Mouse (Mus musculus) gastrocnemius, postnatal 14 days (tissue): Measurements from ENCODE around the gene Tbck. TPM values are rescaled to one million over a fixed set of nuclear protein-coding genes. Genes with fewer than 3 reads are reported as not detected.

Experiments
- DNase-seq: peaks from one replicate; pipeline ENCODE4 v3.0.0; 2021; ENCODE audit warnings: mixed read lengths
- intact Hi-C: fragments of 180-260 bp; cut with DNase I; formaldehyde crosslinking; loops from one replicate; pipeline ENCODE4 v1.15.1; 2025; ENCODE audit warnings: low total_unique reads
- long read RNA-seq, 2 experiments: library from polyadenylated mRNA; stranded (forward); transcript quantifications; one replicate each; pipeline ENCODE4 v2.0.0; 2021
- total RNA-seq, 2 experiments: library from RNA; stranded (reverse); gene quantifications; 2 replicates each; pipeline ENCODE4 v1.2.3; 2021

Tbck gene
- total RNA-seq: 10 to 100 TPM in 1 of 2 experiments, 1 to 10 TPM in 1; 9.3 to 10.2 TPM
- long read RNA-seq, experiment 1, full-length matches to known transcripts: 1 of 3 reads
- long read RNA-seq, experiment 1, partial matches to known transcripts: 1 of 3 reads
- long read RNA-seq, experiment 1, other reads (novel, unspliced or antisense): 1 of 3 reads
- long read RNA-seq, experiment 2, full-length matches to known transcripts: 2 of 3 reads
- long read RNA-seq, experiment 2, partial matches to known transcripts: 0 of 3 reads
- long read RNA-seq, experiment 2, other reads (novel, unspliced or antisense): 1 of 3 reads

- DNase-seq: peak; percentile 93
- intact Hi-C loops: no loop called here
Measured at GRCm38 (mm10) chr3:132683447-132684230, at the start of gene Tbck. Gene Tbck (plus strand): TSS chr3:132684144.

GRCm38 (mm10) chr3:132637080-132637479 lies 46.9 kb upstream of the Tbck start:
- DNase-seq: no peak
- intact Hi-C loops: no loop called here

DNA sequence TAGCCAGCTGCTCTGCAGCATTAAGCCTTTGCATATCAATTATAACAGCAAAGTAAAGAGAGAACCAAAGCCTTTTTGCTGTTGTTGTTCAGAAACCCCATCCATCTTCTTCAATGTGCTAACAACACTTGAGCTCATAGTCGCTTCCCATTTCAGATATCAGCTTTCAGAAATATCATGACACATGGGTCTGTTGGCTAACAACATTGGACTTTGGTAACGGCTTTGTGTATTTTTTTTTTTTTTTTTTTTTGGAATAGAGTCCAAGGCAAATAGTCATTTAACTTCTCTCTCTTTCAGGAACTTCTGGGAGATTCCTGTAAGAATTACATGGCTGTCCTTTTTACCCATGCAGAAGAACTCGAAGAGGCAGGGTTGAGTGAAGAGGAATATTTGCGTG lies 39.9 kb upstream of the Tbck start:
- intact Hi-C loops: no loop called here
- no peak for DNase-seq

DNA sequence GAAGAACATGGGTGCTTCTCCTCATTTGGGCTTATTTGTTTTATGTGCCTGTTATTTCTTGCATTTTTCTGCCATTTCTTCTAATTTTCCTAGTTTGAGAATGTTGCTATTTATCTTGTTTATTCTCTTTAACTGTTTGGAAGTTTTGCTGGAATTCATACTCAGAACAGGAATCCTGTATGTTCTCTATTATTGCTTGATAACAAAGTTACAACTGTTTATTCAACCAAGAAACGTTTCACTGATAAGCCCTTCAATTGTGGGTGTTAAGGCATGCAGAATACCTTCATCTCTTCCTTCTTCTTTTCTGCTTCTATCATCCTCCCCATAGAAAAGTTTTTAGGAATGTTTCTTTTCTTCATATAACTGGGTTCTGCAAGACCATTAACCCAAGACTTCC lies 37.1 kb upstream of the Tbck start:
- intact Hi-C loops: no loop called here
- no peak for DNase-seq

DNA sequence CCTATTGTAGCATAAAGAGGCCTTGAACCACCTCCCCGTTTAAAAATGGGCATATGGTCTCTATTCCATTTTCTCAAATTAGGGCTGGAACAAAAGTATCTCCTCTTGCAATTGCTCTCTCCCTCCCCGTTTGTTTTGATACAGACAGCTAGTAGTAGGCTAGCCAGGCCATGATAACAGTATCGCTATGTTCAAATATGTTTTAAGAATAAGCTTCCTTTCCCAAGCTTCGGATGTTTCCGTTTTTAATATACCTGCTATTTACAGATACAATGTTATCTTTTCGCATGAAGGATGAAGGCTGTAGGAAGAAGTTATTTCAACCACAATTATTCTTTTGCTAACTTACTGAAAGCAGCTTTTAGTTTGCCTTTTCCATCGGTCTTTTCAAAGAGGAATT lies 34.6 kb upstream of the Tbck start:
- DNase-seq: no peak
- intact Hi-C loops: no loop called here

DNA sequence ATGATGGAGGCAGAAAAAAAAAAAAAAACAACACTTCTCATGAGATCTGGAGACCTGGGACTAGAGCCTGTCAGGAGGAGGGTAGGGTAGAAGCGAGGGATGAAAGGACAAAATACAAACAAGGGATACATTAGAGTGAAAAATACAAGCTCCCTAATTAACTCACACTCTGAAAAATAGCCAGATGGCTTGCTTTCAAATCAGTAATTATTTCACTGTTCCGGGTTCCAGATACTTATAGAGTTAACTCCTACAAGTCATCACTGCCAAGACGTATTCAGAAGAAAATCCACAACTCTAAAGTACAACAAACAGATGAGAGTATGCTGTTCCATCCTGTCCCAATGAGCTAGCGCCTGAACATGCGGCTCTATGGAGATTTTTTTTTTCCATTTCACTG lies 33.8 kb upstream of the Tbck start:
- intact Hi-C loops: no loop called here
- DNase-seq: no peak

DNA sequence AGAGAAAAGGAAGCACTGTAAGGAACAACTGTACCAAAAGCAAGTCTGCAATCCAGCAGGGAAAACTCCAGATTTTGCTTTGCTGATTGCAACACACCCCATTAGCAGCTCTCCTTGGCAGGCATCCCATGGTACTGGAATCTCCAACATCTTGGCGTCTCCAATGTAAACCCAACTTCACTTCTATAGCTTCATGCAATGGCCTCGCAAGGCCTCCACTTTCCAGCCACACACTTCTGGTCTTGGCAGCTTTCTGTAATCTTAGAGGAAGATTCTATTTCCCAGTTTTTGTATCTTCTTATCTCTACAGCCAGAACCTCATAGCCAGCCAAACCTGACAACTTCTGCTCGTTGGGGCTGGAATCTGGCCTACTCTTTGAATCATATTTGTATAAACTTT lies 32.2 kb upstream of the Tbck start:
- peak; percentile 20 for DNase-seq
- intact Hi-C loops: no loop called here

- no peak for DNase-seq
- intact Hi-C loops: no loop called here
Measured at GRCm38 (mm10) chr3:132653959-132654358, 30.0 kb upstream of the Tbck start.

DNA sequence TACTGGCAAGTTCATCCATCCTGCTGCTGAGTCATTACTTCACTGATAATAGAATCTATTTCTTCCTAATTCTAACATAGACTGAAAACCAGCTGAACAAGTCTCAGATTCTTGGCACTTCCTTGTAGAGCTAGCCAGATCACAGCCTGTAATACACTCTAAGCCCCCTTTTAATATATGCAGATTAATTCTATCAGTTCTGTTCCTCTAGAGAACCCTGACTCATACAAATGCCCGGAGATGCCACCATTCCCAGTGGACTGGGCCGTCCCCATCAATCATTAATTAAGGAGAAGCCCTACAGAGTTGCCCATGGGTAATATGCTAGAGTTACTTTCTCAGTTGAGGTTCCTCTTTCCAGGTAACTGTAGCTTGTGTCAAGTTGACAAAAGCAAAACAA lies 28.0 kb upstream of the Tbck start:
- DNase-seq: no peak
- intact Hi-C loops: no loop called here

- no peak for DNase-seq
- intact Hi-C loops: loop anchor here (10.0 kb wide), 1 partner anchor 57 kb away; no protein-coding TSS in a partner anchor
Measured at GRCm38 (mm10) chr3:132677494-132677893, 6.5 kb upstream of the Tbck start.

GRCm38 (mm10) chr3:132684231-132684928 lies 436 bp downstream of the Tbck start, which contains the start of gene Aimp1:
Gene Aimp1 (minus strand): TSS chr3:132684370.
- no peak for DNase-seq
- intact Hi-C loops: no loop called here

DNA sequence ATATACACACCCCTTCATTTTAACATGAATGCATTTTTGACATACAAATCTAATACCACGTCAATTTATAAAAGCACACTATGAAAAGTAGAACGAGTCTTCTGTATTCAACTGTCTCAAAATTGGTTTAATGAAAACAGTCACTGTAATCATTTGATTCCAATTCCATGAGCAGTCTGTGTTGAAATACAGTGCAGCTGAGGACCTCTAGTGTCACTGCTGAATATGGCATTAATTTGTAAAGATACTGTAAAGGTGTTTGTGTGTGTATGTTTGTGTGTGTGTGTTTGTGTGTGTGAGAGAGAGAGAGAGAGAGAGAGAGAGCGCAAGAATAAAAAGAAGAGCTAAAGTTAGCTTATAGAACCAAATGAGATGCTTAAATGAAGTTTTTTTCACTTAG lies 17.4 kb downstream of the Tbck start:
- intact Hi-C loops: loop anchor here (10.0 kb wide), 1 partner anchor 197 kb away; no protein-coding TSS in a partner anchor

GRCm38 (mm10) chr3:132704216-132704615 lies 20.3 kb downstream of the Tbck start:
- no peak for DNase-seq
- intact Hi-C loops: loop anchor here (10.0 kb wide), 1 partner anchor 199 kb away; no protein-coding TSS in a partner anchor

More for the DNA sequence above, 17.4 kb downstream of the Tbck start:
- DNase-seq: no peak

- intact Hi-C loops: loop anchor here (10.0 kb wide), 1 partner anchor 202 kb away; no protein-coding TSS in a partner anchor
Measured at GRCm38 (mm10) chr3:132706977-132707376, 23.0 kb downstream of the Tbck start.

DNA sequence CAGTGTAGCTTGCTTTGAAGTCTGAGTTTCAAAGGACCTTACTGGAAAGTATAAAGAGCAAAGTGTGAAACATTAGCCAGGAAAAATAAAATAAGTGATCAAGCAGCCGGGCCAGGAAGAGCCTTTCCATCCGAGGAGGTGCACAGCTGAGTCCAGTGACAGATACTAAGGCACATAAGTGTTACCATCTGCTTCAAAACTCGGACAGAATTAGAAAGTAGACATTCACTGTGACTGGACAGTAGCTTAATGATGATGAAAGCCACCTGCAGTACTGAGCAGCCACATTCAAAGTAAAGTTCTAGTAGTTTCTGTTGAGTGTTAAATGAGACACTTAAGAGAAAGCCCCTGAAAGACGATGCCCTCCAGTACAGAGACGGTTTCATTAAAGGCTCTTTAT lies 30.0 kb downstream of the Tbck start:
- no peak for DNase-seq
- intact Hi-C loops: no loop called here

More at GRCm38 (mm10) chr3:132706977-132707376, 23.0 kb downstream of the Tbck start:
- DNase-seq: no peak

DNA sequence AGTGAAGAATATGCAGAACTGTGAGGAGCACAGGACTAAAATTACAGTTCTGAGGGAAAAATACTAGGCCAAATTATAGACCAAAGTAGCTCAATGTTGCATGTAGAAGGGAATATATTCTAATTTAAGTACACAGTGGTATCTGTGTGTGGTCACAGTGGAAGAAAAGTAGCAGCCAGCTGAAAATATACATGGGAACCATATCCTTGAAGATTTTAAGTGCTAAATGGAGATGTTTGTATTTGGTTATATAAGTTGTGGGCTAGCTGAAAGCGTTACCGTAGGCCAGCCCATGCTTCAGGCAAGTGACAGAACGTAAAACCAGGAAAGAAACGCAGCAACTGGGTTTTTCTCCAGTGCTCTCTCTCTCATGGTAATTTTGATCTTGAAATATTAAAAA lies 33.4 kb downstream of the Tbck start:
- intact Hi-C loops: no loop called here
- no peak for DNase-seq

- intact Hi-C loops: no loop called here
- no peak for DNase-seq
Measured at GRCm38 (mm10) chr3:132724326-132724725, 40.4 kb downstream of the Tbck start.

GRCm38 (mm10) chr3:132744287-132745146 lies 60.6 kb downstream of the Tbck start:
- no peak for DNase-seq
- intact Hi-C loops: loop anchor here (5.0 to 10.0 kb wide), 2 partner anchors 350 to 528 kb away; partner anchors contain the start of genes Gstcd and Ints12

DNA sequence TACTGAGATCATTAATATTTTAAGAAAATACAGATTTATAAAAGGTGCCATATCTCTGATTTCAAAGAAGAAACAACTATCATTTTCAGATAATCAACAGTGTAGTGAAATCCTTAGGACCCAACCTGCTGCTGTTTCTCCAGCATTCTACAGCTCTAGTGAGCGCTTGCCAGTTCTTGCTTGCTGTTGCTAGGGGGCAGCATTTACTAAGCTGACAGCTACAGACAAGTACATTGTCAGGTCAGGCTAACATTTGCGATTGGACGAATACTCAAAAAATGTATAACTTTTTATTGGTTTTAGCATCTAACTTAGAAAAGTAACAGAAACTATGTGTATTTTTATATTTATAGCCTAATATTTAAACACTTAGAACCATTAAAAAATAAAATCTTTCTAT lies 63.1 kb downstream of the Tbck start:
- DNase-seq: peak; percentile 32
- intact Hi-C loops: loop anchor here (10.0 kb wide), 1 partner anchor 348 kb away; the partner anchor contains the start of genes Gstcd and Ints12
